Mouse (Mus musculus) testis, adult 2 months (tissue): ENCODE measurements around the gene B4galt2. TPM values are rescaled to one million over a fixed set of nuclear protein-coding genes. Genes with fewer than 3 reads are reported as not detected.

Experiments
- H3K27ac ChIP-seq: fragments of 200-500 bp; 2 replicates; pipeline ENCODE4 v1.5.1; 2012; ENCODE audit warnings: low read depth, low read length; ENCODE audit not compliant: control insufficient read depth, insufficient read depth
- H3K27me3 ChIP-seq: fragments of 200-500 bp; 2 replicates; pipeline ENCODE4 v1.6.1; 2012; ENCODE audit warnings: mild to moderate bottlenecking, low read length, moderate library complexity; ENCODE audit not compliant: control insufficient read depth, insufficient read depth
- H3K36me3 ChIP-seq: fragments of 200-500 bp; 2 replicates; pipeline ENCODE4 v1.6.1; 2012; ENCODE audit warnings: mild to moderate bottlenecking, low read length; ENCODE audit not compliant: control insufficient read depth, insufficient read depth
- H3K4me1 ChIP-seq: fragments of 200-500 bp; 2 replicates; pipeline ENCODE4 v1.6.1; 2012; ENCODE audit warnings: low read length; ENCODE audit not compliant: control insufficient read depth, insufficient read depth
- H3K4me3 ChIP-seq: fragments of 200-500 bp; 2 replicates; pipeline ENCODE4 v1.5.1; 2012; ENCODE audit warnings: low read depth, mild to moderate bottlenecking, low read length, moderate library complexity, mixed read lengths; ENCODE audit not compliant: control insufficient read depth
- CTCF ChIP-seq: fragments of 200-500 bp; IDR thresholded peaks from 2 replicates; pipeline ENCODE4 v1.5.1; 2012; ENCODE audit warnings: low read depth, mild to moderate bottlenecking, inconsistent platforms, low read length, moderate library complexity; ENCODE audit not compliant: control insufficient read depth, insufficient read depth, insufficient replicate concordance
- POLR2A ChIP-seq: fragments of 200-500 bp; IDR thresholded peaks from 2 replicates; pipeline ENCODE4 v1.6.1; 2012; ENCODE audit warnings: low read depth, mild to moderate bottlenecking, inconsistent platforms, low read length, moderate library complexity; ENCODE audit not compliant: control insufficient read depth
- polyA plus RNA-seq: library from polyadenylated mRNA; depleted of rRNA; stranded (reverse); fragments of >200 nt; gene quantifications from 2 replicates; pipeline ENCODE4 v1.2.3, GENCODE M21; 2012

B4galt2 gene
- polyA plus RNA-seq, 1 experiment = 28.5 TPM

GRCm38 (mm10) chr4:117904761-117905160, 21.5 kb upstream of the B4galt2 start:
- no peaks in the 10 kb centered on the region for H3K27me3 ChIP-seq
- no peak overlapping the region; the same call in 1 of the 2 replicates for H3K27ac ChIP-seq
- peak overlapping the region; percentile 53 for H3K4me3 ChIP-seq
- H3K36me3 ChIP-seq = peaks cover 4% of the 10 kb centered on the region; the same call in 1 of the 2 replicates
- H3K4me1 ChIP-seq = peaks cover 2% of the 10 kb centered on the region; the same call in 1 of the 2 replicates
- TF ChIP-seq POLR2A (no peak), CTCF (no peak)

DNA sequence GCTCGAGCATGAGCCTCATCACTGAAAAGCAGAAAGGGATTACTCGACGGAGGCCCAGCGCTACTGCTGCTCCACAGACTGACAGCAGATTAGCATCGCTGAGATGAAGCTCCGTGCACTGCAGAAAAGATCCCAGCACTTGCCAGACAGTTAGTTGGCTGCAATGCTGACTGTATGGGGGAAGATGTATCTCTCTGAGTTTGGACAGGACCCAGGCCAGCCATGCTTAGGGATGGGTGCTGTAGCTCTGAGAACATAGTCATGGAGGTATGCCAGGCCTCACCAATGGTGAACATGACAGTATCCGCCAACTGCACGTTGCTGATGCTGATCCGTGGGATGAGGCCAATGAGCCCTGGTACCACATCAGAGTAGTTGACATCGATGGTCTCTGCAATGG, 20.8 kb upstream of the B4galt2 start:
- H3K36me3 ChIP-seq = peaks cover 4% of the 10 kb centered on the region; the same call in 1 of the 2 replicates
- no peak for TF ChIP-seq CTCF
- no peak for TF ChIP-seq POLR2A
- no peak overlapping the region; the same call in 1 of the 2 replicates for H3K27ac ChIP-seq
- H3K27me3 ChIP-seq = no peaks in the 10 kb centered on the region
- peak overlapping the region; percentile 53 for H3K4me3 ChIP-seq
- peaks cover 2% of the 10 kb centered on the region; the same call in 1 of the 2 replicates for H3K4me1 ChIP-seq

GRCm38 (mm10) chr4:117898111-117898510, 14.8 kb upstream of the B4galt2 start:
- Histone ChIP-seq H3K27ac (no peak overlapping the region), H3K27me3 (no peaks in the 10 kb centered on the region), H3K4me1 (no peaks in the 10 kb centered on the region), H3K4me3 (no peak overlapping the region), H3K36me3 (peaks cover 3% of the 10 kb centered on the region; the same call in 1 of the 2 replicates)
- TF ChIP-seq POLR2A = no peak
- no peak for TF ChIP-seq CTCF

DNA sequence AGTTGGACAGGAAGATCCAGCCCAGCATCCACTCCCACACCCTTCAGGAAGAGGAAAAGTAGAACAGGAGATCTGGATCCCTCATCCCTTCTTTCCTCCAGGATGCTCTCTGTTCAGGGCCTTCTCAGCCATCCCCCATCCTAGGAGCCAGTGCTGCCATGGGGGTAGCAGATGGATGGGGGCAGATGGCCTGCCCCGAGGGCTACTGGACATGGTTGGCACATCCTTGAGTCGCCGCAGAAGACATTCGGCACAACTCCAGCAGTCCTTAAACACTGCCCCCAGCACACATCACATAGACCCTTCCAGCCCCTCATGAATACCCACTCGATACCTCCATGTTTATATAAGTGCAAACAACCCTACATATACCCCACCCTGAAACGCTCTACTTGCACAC, 12.7 kb upstream of the B4galt2 start:
- TF ChIP-seq POLR2A (no peak), CTCF (no peak)
- Histone ChIP-seq H3K4me1 (peaks cover 6% of the 10 kb centered on the region), H3K36me3 (peaks cover 3% of the 10 kb centered on the region; the same call in 1 of the 2 replicates), H3K27ac (no peak overlapping the region), H3K4me3 (no peak overlapping the region), H3K27me3 (no peaks in the 10 kb centered on the region)

- TF ChIP-seq POLR2A (no peak), CTCF (no peak)
- no peak overlapping the region for H3K4me3 ChIP-seq
- peaks cover 3% of the 10 kb centered on the region; the same call in 1 of the 2 replicates for H3K36me3 ChIP-seq
- peaks cover 6% of the 10 kb centered on the region for H3K4me1 ChIP-seq
- H3K27me3 ChIP-seq = no peaks in the 10 kb centered on the region
- H3K27ac ChIP-seq = no peak overlapping the region
These were observed 12.1 kb upstream of the B4galt2 start for GRCm38 (mm10) chr4:117895339-117895738.

GRCm38 (mm10) chr4:117894601-117895000, 11.3 kb upstream of the B4galt2 start:
- Histone ChIP-seq H3K4me3 (no peak overlapping the region), H3K36me3 (peaks cover 1% of the 10 kb centered on the region; the same call in 1 of the 2 replicates), H3K27ac (no peak overlapping the region), H3K4me1 (peaks cover 9% of the 10 kb centered on the region), H3K27me3 (no peaks in the 10 kb centered on the region)
- TF ChIP-seq CTCF (no peak), POLR2A (no peak)

- no peak overlapping the region for H3K4me3 ChIP-seq
These were observed 10.1 kb upstream of the B4galt2 start for GRCm38 (mm10) chr4:117893376-117893775.

More at GRCm38 (mm10) chr4:117893376-117893775, 10.1 kb upstream of the B4galt2 start:
- Histone ChIP-seq H3K36me3 (peaks cover under 1% of the 10 kb centered on the region; the same call in 1 of the 2 replicates), H3K4me1 (peaks cover 9% of the 10 kb centered on the region), H3K27ac (no peak overlapping the region), H3K27me3 (no peaks in the 10 kb centered on the region)
- no peak for TF ChIP-seq CTCF
- no peak for TF ChIP-seq POLR2A
